Mouse (Mus musculus) kidney, adult 2 months (tissue): ENCODE measurements around the gene Eri3. TPM values are rescaled to one million over a fixed set of nuclear protein-coding genes. Genes with fewer than 3 reads are reported as not detected.

Experiments used
- DNase-seq: peaks from one replicate; pipeline ENCODE4 v3.0.0; 2021
- H3K27ac ChIP-seq: fragments of 200-500 bp; 2 replicates; pipeline ENCODE4 v1.5.1; 2012; ENCODE audit warnings: low read depth, low read length, control low read depth, inconsistent platforms; ENCODE audit not compliant: insufficient read depth
- H3K27me3 ChIP-seq: fragments of 200-500 bp; replicated peaks from 2 replicates; pipeline ENCODE4 v1.6.1; 2012; ENCODE audit warnings: mild to moderate bottlenecking, moderate library complexity, low read length, inconsistent platforms; ENCODE audit not compliant: control insufficient read depth, insufficient read depth
- H3K36me3 ChIP-seq: fragments of 200-500 bp; 2 replicates; pipeline ENCODE4 v1.6.1; 2012; ENCODE audit warnings: mild to moderate bottlenecking, moderate library complexity, low read length, inconsistent platforms; ENCODE audit not compliant: control insufficient read depth, insufficient read depth
- H3K4me1 ChIP-seq: fragments of 200-500 bp; 2 replicates; pipeline ENCODE4 v1.6.1; 2011; ENCODE audit warnings: low read length; ENCODE audit not compliant: control insufficient read depth, insufficient read depth
- H3K4me3 ChIP-seq: fragments of 200-500 bp; 2 replicates; pipeline ENCODE4 v1.5.1; 2011; ENCODE audit warnings: mild to moderate bottlenecking, low read depth, low read length, control low read depth; ENCODE audit not compliant: insufficient read depth
- CTCF ChIP-seq: fragments of 200-500 bp; conservative IDR thresholded peaks from 2 replicates; pipeline ENCODE4 v1.5.1; 2011; ENCODE audit warnings: low read depth, mild to moderate bottlenecking, control low read depth, low read length, moderate library complexity, mixed read lengths; ENCODE audit not compliant: insufficient read depth, insufficient read length
- POLR2A ChIP-seq: fragments of 200-500 bp; IDR thresholded peaks from one replicate; pipeline ENCODE4 v1.6.1; 2011; ENCODE audit warnings: low read depth, low read length, control low read depth
- WGBS: fragments of 180-500 bp; shearing (Covaris S2); methylation state at CpG from one replicate; pipeline ENCODE4 v1.1.7; 2018; 5-methylcytosine and 5-hydroxymethylcytosine counted together
- polyA plus RNA-seq: library from polyadenylated mRNA; depleted of rRNA; stranded (reverse); fragments of >200 nt; gene quantifications from 2 replicates; pipeline ENCODE4 v1.2.3, GENCODE M21; 2012

Eri3 gene
- polyA plus RNA-seq, 1 experiment = 73.0 TPM

- TF ChIP-seq POLR2A (no peak), CTCF (no peak)
- peaks cover 2% of the 10 kb centered on the region; the same call in 1 of the 2 replicates for H3K36me3 ChIP-seq
- H3K27me3 ChIP-seq = no peaks in the 10 kb centered on the region
- no peak for DNase-seq
- no peak overlapping the region for H3K4me3 ChIP-seq
- 80% methylated on average over 10 of the region's 10 CpGs for WGBS
- H3K4me1 ChIP-seq = no peaks in the 10 kb centered on the region
- H3K27ac ChIP-seq = no peak overlapping the region
Observed at GRCm38 (mm10) chr4:117595293-117595692, 45.1 kb downstream of the Eri3 start.

- Histone ChIP-seq H3K27ac (no peak overlapping the region), H3K4me3 (no peak overlapping the region), H3K4me1 (no peaks in the 10 kb centered on the region), H3K36me3 (no peaks in the 10 kb centered on the region), H3K27me3 (no peaks in the 10 kb centered on the region)
- DNase-seq = no peak
- 80% methylated on average over 7 of the region's 7 CpGs for WGBS
- TF ChIP-seq CTCF (no peak), POLR2A (no peak)
Observed at GRCm38 (mm10) chr4:117599986-117600565, 49.9 kb downstream of the Eri3 start.

GRCm38 (mm10) chr4:117601338-117601776 is 51.2 kb downstream of the Eri3 start:
- Histone ChIP-seq H3K36me3 (no peaks in the 10 kb centered on the region), H3K27ac (no peak overlapping the region), H3K4me1 (no peaks in the 10 kb centered on the region), H3K4me3 (no peak overlapping the region), H3K27me3 (no peaks in the 10 kb centered on the region)
- no peak for TF ChIP-seq CTCF
- no peak for TF ChIP-seq POLR2A
- WGBS = 57% methylated on average over 5 of the region's 5 CpGs
- DNase-seq = no peak

- H3K36me3 ChIP-seq = no peaks in the 10 kb centered on the region
- H3K27me3 ChIP-seq = no peaks in the 10 kb centered on the region
- H3K4me1 ChIP-seq = no peaks in the 10 kb centered on the region
- no peak overlapping the region for H3K4me3 ChIP-seq
- TF ChIP-seq CTCF (no peak), POLR2A (no peak)
- H3K27ac ChIP-seq = no peak overlapping the region
- WGBS = 57% methylated on average over 16 of the region's 16 CpGs
- DNase-seq = no peak
Observed at GRCm38 (mm10) chr4:117605099-117605953, 55.2 kb downstream of the Eri3 start.

- H3K4me1 ChIP-seq = no peaks in the 10 kb centered on the region
- 93% methylated on average over 1 of the region's 1 CpGs for WGBS
- H3K36me3 ChIP-seq = no peaks in the 10 kb centered on the region
- TF ChIP-seq CTCF (no peak), POLR2A (no peak)
- H3K27me3 ChIP-seq = no peaks in the 10 kb centered on the region
- no peak overlapping the region for H3K4me3 ChIP-seq
- H3K27ac ChIP-seq = no peak overlapping the region
- DNase-seq = no peak
Observed at GRCm38 (mm10) chr4:117605954-117606227, 55.7 kb downstream of the Eri3 start.

GRCm38 (mm10) chr4:117606831-117607610 is 56.9 kb downstream of the Eri3 start:
- H3K27ac ChIP-seq = no peak overlapping the region
- DNase-seq = no peak
- 77% methylated on average over 5 of the region's 5 CpGs for WGBS
- no peak overlapping the region for H3K4me3 ChIP-seq
- H3K4me1 ChIP-seq = no peaks in the 10 kb centered on the region
- no peak for TF ChIP-seq CTCF
- no peak for TF ChIP-seq POLR2A
- no peaks in the 10 kb centered on the region for H3K27me3 ChIP-seq
- H3K36me3 ChIP-seq = no peaks in the 10 kb centered on the region

- 47% methylated on average over 9 of the region's 9 CpGs for WGBS
- no peak overlapping the region for H3K27ac ChIP-seq
- DNase-seq = no peak
- no peaks in the 10 kb centered on the region for H3K4me1 ChIP-seq
- H3K27me3 ChIP-seq = no peaks in the 10 kb centered on the region
- no peak overlapping the region for H3K4me3 ChIP-seq
- TF ChIP-seq POLR2A = no peak
- TF ChIP-seq CTCF = no peak
- H3K36me3 ChIP-seq = no peaks in the 10 kb centered on the region
Observed at GRCm38 (mm10) chr4:117608265-117608664, 58.1 kb downstream of the Eri3 start.
